Comparison of ENCODE assay signal across 8 mouse cellular contexts in genomic region chr7:27576914-27577313, GRCm38 (mm10). TPM values are rescaled to one million over a fixed set of nuclear protein-coding genes. Genes with fewer than 3 reads are reported as not detected.
DNase-seq lines count a peak whose midpoint lies in the region; ATAC-seq and TF ChIP-seq lines count a peak whose summit lies in the region.

No protein-coding gene starts in this region.

- peak; percentile 42 to 58 for DNase-seq in heart, postnatal 10 days
- DNase-seq in adrenal gland, postnatal 10 days, result peak; percentile 74
- peak; percentile 56 for DNase-seq in gastrocnemius, postnatal 14 days
- DNase-seq in spleen, postnatal 4 days (ENCODE audit: low spot score in 2 of 2), result peak; percentile 48 to 78

- no peaks in the 10 kb centered on the region for H3K27me3 ChIP-seq in heart, embryonic 12.5 days (replicated peaks)
- no peaks in the 10 kb centered on the region for H3K27me3 ChIP-seq in C2C12 (ENCODE audit: control insufficient read depth, insufficient read depth, insufficient read length)
- H3K27me3 ChIP-seq in liver, embryonic 16.5 days (ENCODE audit: control insufficient read depth, insufficient read depth, low read depth, low read length), result no peaks in the 10 kb centered on the region
- no peaks in the 10 kb centered on the region for H3K27me3 ChIP-seq in intestine, embryonic 16.5 days (replicated peaks; ENCODE audit: control insufficient read depth, insufficient read depth, low read length)

- no peak overlapping the region for H3K4me2 ChIP-seq in heart, embryonic 12.5 days
- H3K4me2 ChIP-seq in liver, embryonic 16.5 days (ENCODE audit: low read depth, low read length), result no peak overlapping the region
- H3K4me2 ChIP-seq in intestine, embryonic 16.5 days (ENCODE audit: low read depth, low read length), result no peak overlapping the region

- no peaks in the 10 kb centered on the region for H3K4me1 ChIP-seq in heart, embryonic 12.5 days (replicated peaks)
- no peaks in the 10 kb centered on the region for H3K4me1 ChIP-seq in liver, embryonic 16.5 days (ENCODE audit: control insufficient read depth, low read depth, low read length)
- no peaks in the 10 kb centered on the region for H3K4me1 ChIP-seq in intestine, embryonic 16.5 days (ENCODE audit: control insufficient read depth, insufficient read depth, low read length)

- H3K79me3 ChIP-seq in C2C12 (ENCODE audit: low read depth), result no peaks in the 10 kb centered on the region

- WGBS in heart, embryonic 12.5 days, result 66% methylated on average over 6 of the region's 6 CpGs
- 53% methylated on average over 6 of the region's 6 CpGs for WGBS in liver, embryonic 16.5 days (ENCODE audit: insufficient replicate concordance)
- 71% methylated on average over 6 of the region's 6 CpGs for WGBS in intestine, embryonic 16.5 days

- peaks cover 90% of the 10 kb centered on the region for H3K36me3 ChIP-seq in heart, embryonic 12.5 days
- peaks cover 62% of the 10 kb centered on the region for H3K36me3 ChIP-seq in C2C12 (ENCODE audit: control insufficient read depth, insufficient read depth)
- peaks cover 19% of the 10 kb centered on the region for H3K36me3 ChIP-seq in liver, embryonic 16.5 days (ENCODE audit: control insufficient read depth, insufficient read depth)
- H3K36me3 ChIP-seq in intestine, embryonic 16.5 days (ENCODE audit: control insufficient read depth, insufficient read depth, low read length), result peaks cover 18% of the 10 kb centered on the region

- intact Hi-C loops in heart, postnatal 10 days (cut with DNase I), result no loop called here
- intact Hi-C loops in gastrocnemius, postnatal 14 days (cut with DNase I; ENCODE audit: low total_unique reads), result no loop called here

- no peak overlapping the region for H3K9ac ChIP-seq in heart, embryonic 12.5 days
- no peak overlapping the region for H3K9ac ChIP-seq in liver, embryonic 16.5 days (ENCODE audit: low read depth, low read length)
- no peak overlapping the region for H3K9ac ChIP-seq in intestine, embryonic 16.5 days (ENCODE audit: low read depth, low read length)

- no peak overlapping the region for H3K4me3 ChIP-seq in heart, embryonic 12.5 days
- H3K4me3 ChIP-seq in C2C12 (ENCODE audit: insufficient read depth, poor library complexity, severe bottlenecking), result no peak overlapping the region
- no peak overlapping the region for H3K4me3 ChIP-seq in liver, embryonic 16.5 days (ENCODE audit: low read depth, low read length)
- no peak overlapping the region for H3K4me3 ChIP-seq in intestine, embryonic 16.5 days (ENCODE audit: low read length)

- no peak overlapping the region for H3ac ChIP-seq in C2C12 (ENCODE audit: control insufficient read depth, insufficient read length, low read depth)

- no peak for ATAC-seq in heart, embryonic 12.5 days (ENCODE audit: insufficient number of reproducible peaks, low FRiP score)
- peak; percentile 24; the same call in 1 of the 2 replicates for ATAC-seq in liver, embryonic 16.5 days (ENCODE audit: low read depth)
- ATAC-seq in intestine, embryonic 16.5 days, result no peak

- peaks cover 12% of the 10 kb centered on the region for H3K79me2 ChIP-seq in C2C12 (ENCODE audit: control insufficient read depth, insufficient read depth)

- peak; percentile 28 for TF ChIP-seq CTCF in C2C12 (IDR thresholded peaks at IDR 0.05; ENCODE audit: control insufficient read depth, insufficient read depth, insufficient read length)

- no peak overlapping the region for H3K27ac ChIP-seq in heart, embryonic 12.5 days (ENCODE audit: poor library complexity, severe bottlenecking)
- H3K27ac ChIP-seq in liver, embryonic 16.5 days (ENCODE audit: low read length), result no peak overlapping the region
- H3K27ac ChIP-seq in intestine, embryonic 16.5 days (ENCODE audit: low read length), result no peak overlapping the region

- no peaks in the 10 kb centered on the region for H3K9me3 ChIP-seq in heart, embryonic 12.5 days (replicated peaks)
- H3K9me3 ChIP-seq in liver, embryonic 16.5 days (replicated peaks; ENCODE audit: control insufficient read depth, low read length), result no peaks in the 10 kb centered on the region
- no peaks in the 10 kb centered on the region for H3K9me3 ChIP-seq in intestine, embryonic 16.5 days (ENCODE audit: control insufficient read depth, low read length)

TF ChIP-seq in C2C12, 6 proteins besides CTCF, POLR2A, EP300 and RAD21:
- TF ChIP-seq USF1 (IDR thresholded peaks at IDR 0.05; ENCODE audit: low read depth) (no peak), MAX (IDR thresholded peaks at IDR 0.05) (no peak), MYOG (IDR thresholded peaks at IDR 0.05; ENCODE audit: control insufficient read depth, extremely low read depth, insufficient read length) (no peak)
TF ChIP-seq in C2C12: peak in this region for 0.

RNA-seq across cellular contexts. Expression of gene Akt2, which starts 14.4 kb away (rescaled TPM):
- total RNA-seq in heart, postnatal 10 days (2021), result 100 to 1,000 TPM; 171 to 174 TPM
- 85.0 and 89.4 TPM in 2 replicates for polyA plus RNA-seq in heart, embryonic 12.5 days (2016; fragmentation: Nextera tagmentation; extraction: Ambion mirVana)
- polyA plus RNA-seq in C2C12 (2012; fragmentation: generic; extraction: Trizol), result 102 TPM
- total RNA-seq in adrenal gland, postnatal 10 days (2021), result 100 to 1,000 TPM; 237 to 317 TPM
- total RNA-seq in gastrocnemius, postnatal 14 days (2021), result 100 to 1,000 TPM; 109 to 114 TPM
- 24.8 and 26.3 TPM in 2 replicates for polyA plus RNA-seq in liver, embryonic 16.5 days (2015; fragmentation: Nextera tagmentation; extraction: Ambion mirVana)
- 58.5 and 60.3 TPM in 2 replicates for polyA plus RNA-seq in intestine, embryonic 16.5 days (2015; fragmentation: Nextera tagmentation; extraction: Ambion mirVana)

RNA-seq across cellular contexts. Expression of gene 2310022A10Rik, which starts 23.9 kb away (rescaled TPM):
- total RNA-seq in heart, postnatal 10 days (2021), result 10 to 100 TPM; 60.3 to 65.0 TPM
- polyA plus RNA-seq in heart, embryonic 12.5 days (2016; fragmentation: Nextera tagmentation; extraction: Ambion mirVana), result 36.4 and 37.4 TPM in 2 replicates
- polyA plus RNA-seq in C2C12 (2012; fragmentation: generic; extraction: Trizol), result 26.9 TPM
- 10 to 100 TPM; 14.7 to 25.1 TPM for total RNA-seq in adrenal gland, postnatal 10 days (2021)
- 100 to 1,000 TPM; 103 to 114 TPM for total RNA-seq in gastrocnemius, postnatal 14 days (2021)
- 15.6 and 16.1 TPM in 2 replicates for polyA plus RNA-seq in liver, embryonic 16.5 days (2015; fragmentation: Nextera tagmentation; extraction: Ambion mirVana)
- 21.5 and 21.8 TPM in 2 replicates for polyA plus RNA-seq in intestine, embryonic 16.5 days (2015; fragmentation: Nextera tagmentation; extraction: Ambion mirVana)

RNA-seq across cellular contexts. Expression of gene Pld3, which starts 23.9 kb away (rescaled TPM):
- 10 to 100 TPM; 32.5 to 35.1 TPM for total RNA-seq in heart, postnatal 10 days (2021)
- 59.5 and 63.4 TPM in 2 replicates for polyA plus RNA-seq in heart, embryonic 12.5 days (2016; fragmentation: Nextera tagmentation; extraction: Ambion mirVana)
- polyA plus RNA-seq in C2C12 (2012; fragmentation: generic; extraction: Trizol), result 60.5 TPM
- total RNA-seq in adrenal gland, postnatal 10 days (2021), result 10 to 100 TPM; 84.0 to 86.6 TPM
- total RNA-seq in gastrocnemius, postnatal 14 days (2021), result 10 to 100 TPM; 23.1 to 27.8 TPM
- polyA plus RNA-seq in liver, embryonic 16.5 days (2015; fragmentation: Nextera tagmentation; extraction: Ambion mirVana), result 85.0 and 101 TPM in 2 replicates
- 65.6 and 73.0 TPM in 2 replicates for polyA plus RNA-seq in intestine, embryonic 16.5 days (2015; fragmentation: Nextera tagmentation; extraction: Ambion mirVana)

RNA-seq across cellular contexts. Expression of gene Hipk4, which starts 53.8 kb away (rescaled TPM):
- total RNA-seq in heart, postnatal 10 days (2021), result under 1 TPM; 0.31 to 0.55 TPM
- 0.31 and 0.39 TPM in 2 replicates for polyA plus RNA-seq in heart, embryonic 12.5 days (2016; fragmentation: Nextera tagmentation; extraction: Ambion mirVana)
- polyA plus RNA-seq in C2C12 (2012; fragmentation: generic; extraction: Trizol), result 0.70 TPM
- under 1 TPM; 0.24 to 0.67 TPM for total RNA-seq in adrenal gland, postnatal 10 days (2021)
- under 1 TPM; 0.16 to 0.22 TPM for total RNA-seq in gastrocnemius, postnatal 14 days (2021)
- 0.09 TPM in 1 of 2 replicates, not detected in the other for polyA plus RNA-seq in liver, embryonic 16.5 days (2015; fragmentation: Nextera tagmentation; extraction: Ambion mirVana)
- polyA plus RNA-seq in intestine, embryonic 16.5 days (2015; fragmentation: Nextera tagmentation; extraction: Ambion mirVana), result 0.26 and 0.49 TPM in 2 replicates
